Mouse (Mus musculus): Measurements from ENCODE around the gene Tfap2a. TPM values are rescaled to one million over a fixed set of nuclear protein-coding genes. Genes with fewer than 3 reads are reported as not detected.

Gene Tfap2a
- polyA plus RNA-seq, 1 experiment from 2014 or later = 0.16 TPM

- no peak overlapping the region for H3K4me2 ChIP-seq (replicated peaks; ENCODE audit: low read depth, low read length)
- DNase-seq (ENCODE audit: low spot score) (no peak), ATAC-seq (no peak)
- H3K27me3 ChIP-seq (replicated peaks; ENCODE audit: insufficient read depth, low read length) = peaks cover 97% of the 10 kb centered on the region
- TF ChIP-seq CTCF (IDR thresholded peaks at IDR 0.05) = no peak
- H3K36me3 ChIP-seq (ENCODE audit: insufficient read depth, low read length) = no peaks in the 10 kb centered on the region
- H3K9ac ChIP-seq (replicated peaks; ENCODE audit: low read depth) = no peak overlapping the region
- WGBS = 2% methylated on average over 17 of the region's 19 CpGs
- H3K9me3 ChIP-seq (ENCODE audit: low read length) = no peaks in the 10 kb centered on the region
- H3K4me3 ChIP-seq (ENCODE audit: low read depth, low read length) = no peak overlapping the region
- H3K4me1 ChIP-seq (ENCODE audit: insufficient read depth, low read depth, low read length) = no peaks in the 10 kb centered on the region
- H3K27ac ChIP-seq (ENCODE audit: low read length) = no peak overlapping the region
These were observed 2.7 kb upstream of the Tfap2a start for GRCm38 (mm10) chr13:40740727-40741360.

DNA sequence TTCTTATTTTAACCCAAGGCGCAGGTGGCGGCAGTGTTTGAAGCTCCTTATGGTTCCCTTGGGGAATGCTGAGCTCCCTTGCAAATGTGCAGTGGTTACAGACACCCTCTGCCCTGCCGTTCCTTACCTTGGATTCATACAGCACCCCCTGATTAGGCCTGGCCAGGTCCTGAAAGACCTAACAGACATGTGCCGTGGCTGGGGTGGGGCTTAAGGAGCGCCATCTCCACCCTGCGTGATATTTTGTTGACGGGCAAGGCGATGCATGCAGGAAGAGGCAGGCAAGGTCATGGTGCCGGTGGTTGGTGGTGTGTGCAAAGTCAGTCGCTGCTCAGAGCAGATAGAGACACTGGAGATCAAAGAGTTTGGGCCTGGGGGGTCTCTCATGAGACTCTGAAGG, 1.7 kb upstream of the Tfap2a start:
- H3K36me3 ChIP-seq (ENCODE audit: insufficient read depth, low read length) = no peaks in the 10 kb centered on the region
- H3K4me3 ChIP-seq (ENCODE audit: low read depth, low read length) = no peak overlapping the region
- ATAC-seq (no peak), DNase-seq (ENCODE audit: low spot score) (no peak)
- H3K27me3 ChIP-seq (replicated peaks; ENCODE audit: insufficient read depth, low read length) = peaks cover 96% of the 10 kb centered on the region
- WGBS = 2% methylated on average over 10 of the region's 10 CpGs
- no peaks in the 10 kb centered on the region for H3K9me3 ChIP-seq (ENCODE audit: low read length)
- no peak overlapping the region for H3K9ac ChIP-seq (replicated peaks; ENCODE audit: low read depth)
- H3K27ac ChIP-seq (ENCODE audit: low read length) = no peak overlapping the region
- no peaks in the 10 kb centered on the region for H3K4me1 ChIP-seq (ENCODE audit: insufficient read depth, low read depth, low read length)
- no peak overlapping the region for H3K4me2 ChIP-seq (replicated peaks; ENCODE audit: low read depth, low read length)
- TF ChIP-seq EP300 (IDR thresholded peaks at IDR 0.05) (no peak), CTCF (IDR thresholded peaks at IDR 0.05) (no peak)

- DNase-seq (ENCODE audit: low spot score) = no peak
- Histone ChIP-seq H3K9me3 (ENCODE audit: low read length) (no peaks in the 10 kb centered on the region), H3K27ac (ENCODE audit: low read length) (no peak overlapping the region), H3K27me3 (replicated peaks; ENCODE audit: insufficient read depth, low read length) (peaks cover 97% of the 10 kb centered on the region), H3K4me2 (replicated peaks; ENCODE audit: low read depth, low read length) (no peak overlapping the region), H3K4me1 (ENCODE audit: insufficient read depth, low read depth, low read length) (peaks cover 1% of the 10 kb centered on the region; the same call in 1 of the 2 replicates), H3K9ac (replicated peaks; ENCODE audit: low read depth) (no peak overlapping the region), H3K4me3 (ENCODE audit: low read depth, low read length) (no peak overlapping the region), H3K36me3 (ENCODE audit: insufficient read depth, low read length) (no peaks in the 10 kb centered on the region)
- no peak for ATAC-seq
- TF ChIP-seq CTCF (IDR thresholded peaks at IDR 0.05) (no peak), EP300 (IDR thresholded peaks at IDR 0.05) (no peak)
- whole genome bisulfite sequencing = under 1% methylated on average over 17 of the region's 17 CpGs
These were observed 1.0 kb upstream of the Tfap2a start for GRCm38 (mm10) chr13:40739121-40739650.

GRCm38 (mm10) chr13:40737761-40738160, 415 bp downstream of the Tfap2a start:
- Histone ChIP-seq H3K4me3 (ENCODE audit: low read depth, low read length) (no peak overlapping the region; the same call in 1 of the 2 replicates), H3K27ac (ENCODE audit: low read length) (no peak overlapping the region)
- WGBS = 2% methylated on average over 14 of the region's 22 CpGs

DNA sequence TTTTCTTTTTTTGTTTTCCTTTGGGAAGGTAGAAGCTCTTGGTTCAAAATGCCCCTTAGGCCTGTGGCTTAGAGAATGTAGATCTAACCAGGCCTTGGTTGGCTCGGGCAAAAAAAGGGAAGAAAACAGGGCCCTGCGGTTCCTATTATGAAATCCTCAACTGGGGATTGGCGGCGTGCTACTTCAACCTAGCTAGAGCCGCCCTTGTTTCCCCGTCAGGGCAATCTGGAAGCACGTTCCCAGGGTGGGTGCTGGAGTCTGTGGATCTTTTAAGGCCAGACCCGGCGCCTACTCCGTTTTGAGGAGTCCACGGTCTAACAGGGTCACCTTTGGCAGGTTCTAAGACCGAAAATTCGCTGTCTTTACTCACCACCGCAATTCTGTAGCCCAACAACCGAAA, 1.1 kb downstream of the Tfap2a start:
- TF ChIP-seq EP300 (IDR thresholded peaks at IDR 0.05) = no peak
- TF ChIP-seq CTCF (IDR thresholded peaks at IDR 0.05) = no peak
- WGBS = 18% methylated on average over 15 of the region's 15 CpGs
- ATAC-seq = no peak

More at GRCm38 (mm10) chr13:40737761-40738160, 415 bp downstream of the Tfap2a start:
- no peaks in the 10 kb centered on the region for H3K36me3 ChIP-seq (ENCODE audit: insufficient read depth, low read length)
- H3K9ac ChIP-seq (replicated peaks; ENCODE audit: low read depth) = no peak overlapping the region
- H3K4me2 ChIP-seq (replicated peaks; ENCODE audit: low read depth, low read length) = no peak overlapping the region
- DNase-seq (ENCODE audit: low spot score) (no peak), ATAC-seq (no peak)
- H3K9me3 ChIP-seq (ENCODE audit: low read length) = no peaks in the 10 kb centered on the region
- peaks cover 94% of the 10 kb centered on the region for H3K27me3 ChIP-seq (replicated peaks; ENCODE audit: insufficient read depth, low read length)
- no peak for TF ChIP-seq CTCF (IDR thresholded peaks at IDR 0.05)
- no peak for TF ChIP-seq EP300 (IDR thresholded peaks at IDR 0.05)
- H3K4me1 ChIP-seq (ENCODE audit: insufficient read depth, low read depth, low read length) = peaks cover 5% of the 10 kb centered on the region; the same call in 1 of the 2 replicates

DNA sequence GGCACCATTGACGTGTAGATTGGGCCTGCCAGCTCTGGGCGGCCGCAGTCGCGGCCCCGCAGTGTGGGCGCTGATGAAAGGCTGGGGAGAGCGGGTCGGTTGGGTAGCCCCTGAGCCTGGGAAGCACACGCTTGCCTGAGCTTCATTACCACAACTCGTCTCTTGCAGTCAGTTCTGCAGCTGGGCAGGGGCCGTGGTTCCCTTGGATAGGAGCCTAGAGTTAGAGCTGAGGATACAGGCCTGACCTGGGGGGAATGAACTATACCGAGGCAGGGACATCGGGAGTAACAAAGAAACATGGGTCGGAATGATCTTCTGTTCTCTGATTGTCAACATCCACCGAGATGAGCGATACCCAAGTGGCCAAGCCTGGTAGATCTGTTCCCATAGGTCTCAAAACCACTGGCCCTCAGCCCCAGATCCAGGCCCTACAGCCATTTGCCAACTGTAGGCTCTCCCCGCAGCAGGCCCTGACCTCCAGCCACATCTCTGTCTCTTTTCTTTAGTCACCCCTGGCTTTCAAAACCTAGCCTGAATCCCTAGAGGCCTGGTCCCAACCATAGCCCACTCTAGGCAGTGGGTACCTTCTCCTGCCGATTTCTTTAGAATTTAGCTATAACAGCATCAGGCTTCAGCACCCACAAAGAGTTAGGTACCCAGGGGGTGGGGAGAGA, 1.9 kb downstream of the Tfap2a start:
- 30% methylated on average over 19 of the region's 19 CpGs for WGBS
- DNase-seq (ENCODE audit: low spot score) = no peak
- Histone ChIP-seq H3K9ac (replicated peaks; ENCODE audit: low read depth) (no peak overlapping the region), H3K27me3 (replicated peaks; ENCODE audit: insufficient read depth, low read length) (peaks cover 91% of the 10 kb centered on the region), H3K4me3 (ENCODE audit: low read depth, low read length) (peak overlapping the region; percentile 37), H3K4me2 (replicated peaks; ENCODE audit: low read depth, low read length) (peak overlapping the region; percentile 53), H3K4me1 (ENCODE audit: insufficient read depth, low read depth, low read length) (peaks cover 5% of the 10 kb centered on the region), H3K27ac (ENCODE audit: low read length) (no peak overlapping the region), H3K36me3 (ENCODE audit: insufficient read depth, low read length) (no peaks in the 10 kb centered on the region), H3K9me3 (ENCODE audit: low read length) (no peaks in the 10 kb centered on the region)
- ATAC-seq = no peak
- TF ChIP-seq CTCF (IDR thresholded peaks at IDR 0.05) (no peak), EP300 (IDR thresholded peaks at IDR 0.05) (no peak)

More for the DNA sequence above, 1.1 kb downstream of the Tfap2a start:
- peaks cover 5% of the 10 kb centered on the region; the same call in 1 of the 2 replicates for H3K4me1 ChIP-seq (ENCODE audit: insufficient read depth, low read depth, low read length)
- no peak overlapping the region for H3K27ac ChIP-seq (ENCODE audit: low read length)
- no peak overlapping the region for H3K9ac ChIP-seq (replicated peaks; ENCODE audit: low read depth)
- DNase-seq (ENCODE audit: low spot score) = no peak
- H3K9me3 ChIP-seq (ENCODE audit: low read length) = no peaks in the 10 kb centered on the region
- peaks cover 91% of the 10 kb centered on the region for H3K27me3 ChIP-seq (replicated peaks; ENCODE audit: insufficient read depth, low read length)
- H3K4me2 ChIP-seq (replicated peaks; ENCODE audit: low read depth, low read length) = no peak overlapping the region
- no peak overlapping the region for H3K4me3 ChIP-seq (ENCODE audit: low read depth, low read length)
- H3K36me3 ChIP-seq (ENCODE audit: insufficient read depth, low read length) = no peaks in the 10 kb centered on the region

All from lung, postnatal 0 days (tissue).